Mouse (Mus musculus) right cerebral cortex, postnatal 4 days (tissue): ENCODE data around the gene Ano1.
A peak's percentile ranks its signal among the peaks of the same experiment; 100 is the strongest.

Source experiments
- DNase-seq: peaks from one replicate; pipeline ENCODE4 v3.0.0-alpha.2; 2022

Gene Ano1

DNA sequence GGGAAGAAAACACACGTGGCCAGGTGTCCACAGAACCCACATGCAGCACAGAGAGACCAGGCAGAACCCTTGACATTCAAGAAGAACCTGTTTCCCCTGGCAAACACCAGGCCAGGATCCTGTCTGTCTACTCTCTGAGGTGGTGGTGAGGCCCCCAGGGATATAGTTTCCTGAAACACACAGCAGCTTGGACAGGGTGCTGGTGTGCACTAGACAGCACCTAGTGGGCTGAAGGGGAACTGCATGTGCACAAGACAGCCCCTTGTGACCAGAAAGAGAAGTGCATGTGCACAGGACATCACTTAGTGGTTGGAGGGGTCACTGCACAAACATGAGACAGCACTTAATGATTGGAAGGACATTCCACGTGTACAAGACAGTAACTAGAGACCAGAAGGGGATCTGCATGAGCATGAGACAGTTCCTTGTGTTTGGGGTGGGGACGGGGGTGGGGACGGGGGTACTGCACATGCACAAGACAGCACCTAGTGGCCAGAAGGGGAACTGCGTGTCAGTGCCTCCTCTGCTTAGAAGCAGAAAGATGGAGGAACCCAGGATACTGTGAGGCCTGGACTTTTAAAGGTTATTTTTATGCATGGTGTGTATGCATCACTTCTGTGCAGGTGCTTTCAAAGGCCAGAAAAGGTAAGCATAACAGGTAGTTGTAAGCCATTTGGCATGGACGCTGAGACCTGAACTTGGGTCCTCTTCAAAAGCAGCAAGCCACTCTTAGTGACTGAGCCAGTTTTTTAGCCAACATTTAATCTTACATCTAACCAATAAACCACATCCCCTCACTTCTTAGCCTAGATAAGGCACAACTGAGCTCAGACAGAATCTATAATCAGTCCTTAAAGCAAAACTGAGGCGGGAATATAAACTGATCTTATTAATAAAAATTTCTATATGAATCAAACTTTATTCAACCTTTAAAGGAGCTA lies 54.7 kb downstream of the Ano1 start:
- no peak for DNase-seq

DNA sequence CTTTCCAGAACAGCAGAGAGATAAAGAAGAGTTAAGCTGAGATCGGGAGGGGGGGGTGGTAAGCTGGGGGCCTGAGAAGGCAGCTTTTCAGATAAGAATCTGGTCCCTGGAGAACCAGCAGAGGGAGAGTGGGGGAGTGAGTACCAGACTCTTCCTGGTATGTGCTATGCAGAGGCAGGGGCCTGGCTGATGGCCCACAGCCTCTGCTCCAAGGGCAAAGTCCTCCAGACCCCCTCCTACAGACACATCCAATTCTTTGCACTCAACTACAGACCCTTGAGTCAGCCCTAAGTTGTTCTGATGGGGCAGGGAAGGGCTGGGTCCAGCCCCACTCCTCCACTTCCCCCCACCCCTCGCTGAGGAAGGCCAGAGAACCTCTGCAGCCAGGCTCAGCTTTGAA lies 61.9 kb downstream of the Ano1 start:
- no peak for DNase-seq

DNA sequence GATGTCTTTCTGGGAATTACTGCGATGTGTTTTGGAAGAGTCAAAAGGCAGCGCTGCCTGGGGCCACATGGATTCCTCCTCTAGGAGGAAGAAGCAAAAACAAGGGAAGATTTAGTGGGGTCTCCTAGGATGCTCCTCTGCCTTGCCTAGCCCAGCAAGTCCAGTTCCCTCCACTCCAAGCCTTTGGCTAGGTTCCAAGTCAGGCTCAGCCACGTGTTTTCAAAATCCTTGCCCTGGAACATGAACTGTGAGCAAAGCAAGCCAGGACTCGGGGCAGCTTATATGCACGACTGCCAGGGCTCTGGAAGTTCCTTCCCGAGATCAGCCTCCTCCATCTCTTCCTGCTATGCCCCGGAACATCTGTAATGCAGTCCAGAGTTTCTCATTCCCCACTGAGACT lies 62.6 kb downstream of the Ano1 start:
- no peak for DNase-seq

DNA sequence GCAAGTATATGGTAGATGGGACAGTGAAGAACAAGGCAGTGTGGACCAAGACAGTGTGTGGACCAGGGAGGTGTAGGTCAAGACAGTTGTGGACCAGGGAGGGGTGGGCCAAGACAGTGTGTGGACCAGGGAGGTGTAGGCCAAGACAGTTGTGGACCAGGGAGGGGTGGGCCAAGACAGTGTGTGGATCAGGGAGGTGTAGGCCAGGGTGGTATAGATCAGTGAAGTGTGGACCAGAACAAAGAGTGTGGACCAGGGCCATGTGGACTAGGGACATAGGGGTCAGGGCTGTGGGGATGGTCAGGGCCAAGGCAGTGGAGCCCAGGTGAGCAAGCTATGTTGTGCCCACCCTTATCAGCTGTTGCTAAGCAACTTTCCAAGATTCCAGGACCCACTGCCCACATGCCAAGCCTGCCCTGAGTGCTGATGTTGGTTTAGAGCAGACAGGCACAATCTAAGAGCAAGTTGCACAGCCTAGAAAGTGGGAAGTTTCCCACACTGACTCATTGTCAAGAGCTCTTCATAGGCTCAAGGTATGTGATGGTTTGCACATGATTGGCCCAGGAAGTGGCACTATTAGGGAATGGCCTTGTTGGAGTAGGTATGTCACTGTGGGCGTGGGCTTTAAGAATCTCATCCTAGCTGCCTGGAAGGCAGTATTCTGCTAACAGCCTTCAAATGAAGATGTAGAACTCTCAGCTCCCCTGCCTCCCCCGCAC lies 64.0 kb downstream of the Ano1 start:
- no peak for DNase-seq

DNA sequence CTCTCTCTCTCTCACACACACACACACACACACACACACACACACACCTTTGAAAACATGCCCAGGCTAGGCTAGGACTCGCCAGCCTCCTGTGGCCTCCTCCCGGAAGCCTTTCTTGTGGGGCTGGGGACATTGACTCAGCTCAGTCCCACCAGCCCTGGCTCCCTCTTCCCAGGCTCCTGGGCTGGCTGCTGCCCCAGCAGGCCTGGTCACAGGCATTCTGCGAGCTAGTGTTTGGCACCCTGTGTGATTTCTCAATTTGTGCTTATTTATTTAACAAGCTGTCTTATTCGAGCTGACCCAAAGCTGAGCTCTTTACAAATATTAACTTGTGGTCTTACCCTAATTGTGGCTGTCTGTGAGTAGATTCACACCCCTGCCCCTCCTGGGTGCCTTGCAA lies 66.8 kb downstream of the Ano1 start:
- no peak for DNase-seq

DNA sequence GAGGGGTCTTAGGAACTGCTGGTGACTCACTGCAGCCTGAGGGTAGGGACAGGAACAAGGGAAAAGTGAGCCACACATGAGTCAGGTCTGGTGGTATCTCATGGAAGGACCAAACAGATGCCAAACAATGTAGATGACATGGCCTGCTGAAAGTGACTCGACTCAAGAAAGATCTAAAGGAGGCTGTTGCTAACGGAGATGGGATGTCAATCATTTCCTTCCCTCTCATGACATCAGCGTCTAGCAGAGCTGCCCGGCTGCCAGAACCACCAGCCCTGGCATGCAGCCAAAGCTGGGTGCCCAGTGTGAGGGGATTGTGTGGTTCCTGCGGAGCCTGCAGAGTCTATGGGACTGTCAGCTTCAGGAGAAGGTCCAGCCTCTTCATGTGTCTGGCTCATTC lies 67.3 kb downstream of the Ano1 start:
- peak; percentile 59 for DNase-seq

DNA sequence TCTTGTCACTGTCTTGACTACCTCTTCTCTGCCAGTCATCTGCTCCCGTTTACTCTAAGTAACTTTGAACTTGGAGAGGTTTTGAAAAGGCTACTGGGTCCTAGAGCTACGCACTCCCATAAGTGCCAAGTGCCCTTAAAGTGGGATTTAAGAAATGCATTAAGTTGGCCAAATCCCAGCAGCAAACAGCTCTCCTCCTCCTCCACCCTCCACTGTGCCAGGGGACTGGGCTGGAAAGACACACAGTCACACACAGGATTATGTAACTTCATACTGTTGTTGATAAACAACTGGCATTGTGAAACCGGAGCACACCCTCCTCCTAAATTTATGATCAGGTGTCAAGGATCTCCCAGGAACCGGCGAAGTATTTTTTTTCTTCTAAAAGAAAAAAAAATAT lies 71.7 kb downstream of the Ano1 start:
- no peak for DNase-seq

DNA sequence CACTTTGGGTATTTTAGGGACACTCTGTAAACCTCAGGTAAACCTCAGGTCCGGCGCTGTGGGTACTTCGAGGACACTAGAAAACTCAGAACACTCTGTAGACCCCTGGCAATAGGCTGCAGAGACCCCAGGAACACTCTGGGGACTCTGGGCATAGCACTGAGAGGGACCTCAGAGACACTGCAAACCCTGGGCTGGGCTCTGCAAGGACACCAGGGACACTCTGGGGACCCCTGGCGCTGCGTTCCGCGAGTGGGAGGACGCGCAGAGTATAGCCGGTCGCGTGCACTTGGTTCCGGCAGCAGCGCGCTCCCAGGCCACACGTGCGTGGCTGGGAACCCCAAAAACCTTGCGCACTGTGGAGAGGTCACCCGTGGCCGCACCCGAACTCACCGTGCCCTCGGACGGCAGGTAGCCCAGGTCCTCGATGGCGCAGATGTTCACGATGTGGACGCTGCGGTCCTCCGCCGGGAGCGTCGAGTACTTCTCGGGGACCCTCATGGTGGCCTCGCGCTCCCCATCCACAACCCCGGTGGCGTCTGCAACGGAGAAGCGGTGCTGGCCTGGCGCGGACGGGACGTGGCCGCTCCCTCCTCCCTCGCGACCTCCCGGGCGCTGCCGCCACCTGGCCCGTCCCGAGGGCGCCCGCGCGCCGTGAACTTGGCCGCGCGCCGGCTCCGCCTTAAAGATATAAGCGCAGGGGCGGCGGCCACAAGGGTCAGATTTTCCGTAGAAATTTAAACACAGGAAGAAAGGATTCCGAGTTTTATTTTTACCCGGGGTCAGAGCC lies 73.3 kb downstream of the Ano1 start:
- DNase-seq = no peak

DNA sequence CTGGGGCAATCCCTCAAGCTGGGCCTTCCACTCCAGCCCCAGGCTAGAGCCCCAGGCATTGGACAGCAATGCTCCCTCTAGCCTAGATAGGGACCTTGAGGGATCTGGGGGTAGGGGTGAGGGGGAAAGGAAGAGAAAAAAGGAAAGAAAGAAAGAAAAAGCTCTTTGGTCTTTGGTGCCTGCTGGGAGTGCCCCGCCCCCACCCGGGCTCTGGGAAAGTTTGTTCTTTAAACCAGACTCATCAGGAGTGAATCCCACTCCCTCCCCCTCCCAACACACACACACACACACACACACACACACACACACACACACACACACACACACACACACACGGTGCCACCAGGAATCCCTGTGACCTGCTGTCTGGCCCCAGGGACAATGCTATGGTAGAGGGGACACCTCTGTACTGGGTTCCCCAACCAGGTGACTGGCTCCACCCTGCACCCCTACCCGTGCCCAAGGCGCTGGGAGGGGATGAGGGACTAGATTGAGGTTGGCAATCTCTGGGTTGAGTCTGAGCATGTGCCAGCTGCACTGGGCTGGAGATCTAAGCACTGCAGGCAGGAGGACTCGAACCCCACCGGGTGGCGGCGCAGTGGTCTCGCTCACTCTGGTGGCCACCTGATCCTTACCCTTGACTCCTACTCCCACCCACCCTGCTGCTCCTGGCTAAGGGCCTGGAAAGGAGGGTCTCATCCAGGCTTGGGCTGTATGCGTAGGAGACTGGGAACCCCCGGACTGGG lies 74.3 kb downstream of the Ano1 start:
- DNase-seq = no peak

DNA sequence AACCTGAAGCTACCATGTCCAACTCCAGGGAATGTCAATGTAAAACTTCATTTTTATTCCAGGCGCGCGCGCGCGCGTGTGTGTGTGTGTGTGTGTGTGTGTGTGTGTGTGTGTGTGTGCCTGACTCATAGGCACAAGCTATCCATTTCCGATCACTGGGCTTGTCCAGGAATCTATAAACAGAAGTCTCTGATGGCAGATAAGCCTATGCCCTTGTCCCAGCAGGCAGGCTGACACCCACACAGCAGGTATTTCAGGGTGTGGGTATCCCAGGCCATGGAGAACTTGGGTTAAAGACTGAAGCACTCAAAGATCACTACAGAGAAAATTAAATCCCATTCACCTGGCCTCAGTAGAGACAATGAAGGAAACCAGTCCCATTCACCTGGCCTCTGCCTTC lies 76.1 kb downstream of the Ano1 start:
- DNase-seq = no peak

DNA sequence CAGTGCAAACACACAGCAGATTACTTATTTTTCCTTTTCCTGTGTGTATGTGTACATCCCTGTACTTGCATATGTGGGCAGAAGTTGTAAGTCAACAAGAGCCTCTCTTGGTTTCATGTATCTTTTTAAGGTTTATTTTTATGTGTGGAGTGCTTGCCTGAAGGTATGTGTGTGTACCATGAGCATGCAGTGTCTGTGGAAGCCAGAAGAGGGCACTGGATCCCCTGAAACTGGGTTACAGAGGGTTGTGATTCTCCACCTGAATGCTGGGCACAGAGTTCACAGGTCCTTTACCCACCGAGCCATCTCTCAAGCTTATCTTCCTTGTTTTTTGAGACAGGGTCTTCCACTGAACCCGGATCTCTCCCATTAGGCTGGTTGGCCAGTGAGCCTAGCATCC lies 81.9 kb downstream of the Ano1 start:
- DNase-seq = no peak

DNA sequence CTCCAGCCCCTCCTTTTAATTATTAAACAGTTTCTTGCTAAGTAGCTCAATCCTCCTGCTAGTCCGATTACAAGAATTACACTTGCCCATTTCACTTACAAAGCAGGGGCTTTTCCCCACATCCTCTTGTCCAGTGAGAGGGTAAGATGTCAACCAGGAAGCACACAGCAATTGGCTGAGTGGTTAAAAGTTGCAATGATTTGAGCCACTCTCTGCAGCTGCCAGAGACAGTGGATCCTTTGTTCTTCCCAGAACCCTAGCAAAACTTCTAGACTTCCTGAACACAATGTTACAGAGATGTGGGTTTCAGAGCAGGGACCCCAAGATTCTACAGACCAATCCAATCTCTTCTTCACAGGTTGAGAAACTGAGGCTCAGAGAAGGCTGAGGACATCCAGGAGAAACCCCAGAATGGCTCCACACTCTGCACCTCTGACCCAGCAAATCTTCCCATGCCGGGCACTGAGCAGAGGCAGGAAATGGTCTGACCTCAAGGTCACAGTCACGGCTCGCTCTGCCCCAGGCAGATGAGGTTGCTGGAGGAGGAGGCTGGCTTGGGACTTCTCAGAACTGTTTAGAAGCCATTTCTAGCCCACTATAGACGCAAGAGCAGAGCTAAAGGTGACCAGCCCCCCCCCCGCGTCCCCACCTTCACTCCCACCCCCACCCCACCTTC lies 83.0 kb downstream of the Ano1 start:
- DNase-seq = no peak

DNA sequence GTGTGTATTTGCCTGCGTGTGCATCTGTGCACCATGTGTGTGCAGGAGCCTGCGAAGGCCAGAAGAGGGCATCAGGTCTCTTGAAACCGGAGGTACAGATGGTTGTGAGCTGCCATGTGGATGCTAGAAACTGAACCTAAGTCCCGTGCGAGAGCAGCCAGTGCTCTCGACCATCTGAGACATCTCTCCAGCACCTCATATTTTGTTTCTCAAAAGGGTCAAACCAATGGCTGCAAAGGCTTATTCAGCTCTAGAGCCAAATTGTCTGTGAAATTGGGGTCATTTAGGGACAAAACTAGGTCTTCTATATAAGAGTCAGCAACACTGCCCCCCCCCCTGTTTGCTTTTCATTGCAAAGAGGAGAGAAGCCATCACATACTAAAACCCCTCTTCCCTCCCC lies 84.7 kb downstream of the Ano1 start:
- no peak for DNase-seq

DNA sequence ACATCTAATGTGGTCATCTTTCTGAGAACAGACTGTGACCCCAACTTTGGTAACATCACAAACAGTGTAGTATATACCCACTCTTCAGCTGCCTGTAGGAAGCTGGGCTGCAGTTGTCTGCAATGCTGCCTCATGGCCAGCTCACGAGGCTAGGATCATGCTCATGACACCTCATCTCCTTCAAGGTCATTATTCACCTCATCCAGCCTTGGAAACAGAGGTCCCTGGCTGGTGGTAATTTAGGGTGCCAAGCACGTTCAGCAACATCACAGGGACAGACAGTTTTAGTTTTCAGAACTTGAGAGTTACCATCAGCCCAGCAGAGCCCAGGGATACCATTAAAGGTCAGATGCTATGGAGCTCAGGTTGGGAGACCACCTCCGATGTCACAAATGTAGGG lies 86.2 kb downstream of the Ano1 start:
- no peak for DNase-seq

DNA sequence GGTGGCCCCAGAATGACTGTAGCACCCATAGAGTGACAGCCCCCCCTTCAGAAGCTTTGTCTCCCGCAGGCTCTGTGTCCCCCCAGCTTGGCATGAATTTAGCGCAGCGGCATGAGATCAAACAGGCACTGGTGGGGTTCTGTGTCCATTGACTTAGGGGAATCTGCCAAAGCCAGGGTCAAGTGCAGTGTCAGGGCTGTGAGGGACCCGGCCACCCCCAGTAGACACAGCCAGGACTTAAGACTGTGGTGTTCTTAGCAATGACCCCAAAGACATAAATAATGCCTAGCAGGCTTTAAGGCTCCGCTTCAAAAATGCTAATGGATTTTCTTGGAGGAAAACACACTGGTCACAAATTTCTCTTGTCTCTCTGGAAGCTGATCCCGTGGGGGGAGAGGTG lies 88.2 kb downstream of the Ano1 start:
- DNase-seq = no peak

DNA sequence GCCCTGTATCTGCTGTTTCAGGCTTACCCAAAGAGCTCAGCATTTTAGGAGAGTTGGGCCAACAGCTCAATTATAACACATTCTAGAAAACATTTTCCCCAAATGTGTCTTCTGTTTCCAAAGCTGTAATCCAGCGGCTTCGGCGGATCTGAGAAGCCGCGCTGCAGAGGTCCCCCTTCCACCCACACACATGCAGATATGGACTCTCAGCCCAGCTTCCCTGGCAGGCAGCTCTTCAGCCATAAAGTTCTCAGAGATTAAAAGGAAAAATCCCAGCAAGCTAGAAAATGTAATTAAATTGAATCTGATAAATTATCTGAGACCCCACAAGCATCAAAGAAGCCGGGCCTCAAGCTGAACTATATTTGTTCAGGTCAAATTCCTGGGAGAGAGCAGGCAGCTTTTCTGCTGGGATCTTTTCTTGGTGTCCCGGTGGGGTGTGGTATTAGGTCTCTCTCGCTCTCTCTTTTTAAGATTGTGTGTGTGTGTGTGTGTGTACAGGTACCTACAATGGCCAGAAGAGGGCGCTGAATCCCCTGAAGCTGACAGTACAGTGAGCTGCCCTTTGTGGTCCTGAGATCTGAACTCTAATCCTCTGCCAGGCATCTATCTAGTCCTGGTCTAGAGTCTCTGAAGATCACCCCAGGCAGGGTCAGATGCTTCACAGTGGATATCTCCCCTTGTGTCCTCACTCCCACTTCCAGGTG lies 95.4 kb downstream of the Ano1 start:
- DNase-seq = no peak

DNA sequence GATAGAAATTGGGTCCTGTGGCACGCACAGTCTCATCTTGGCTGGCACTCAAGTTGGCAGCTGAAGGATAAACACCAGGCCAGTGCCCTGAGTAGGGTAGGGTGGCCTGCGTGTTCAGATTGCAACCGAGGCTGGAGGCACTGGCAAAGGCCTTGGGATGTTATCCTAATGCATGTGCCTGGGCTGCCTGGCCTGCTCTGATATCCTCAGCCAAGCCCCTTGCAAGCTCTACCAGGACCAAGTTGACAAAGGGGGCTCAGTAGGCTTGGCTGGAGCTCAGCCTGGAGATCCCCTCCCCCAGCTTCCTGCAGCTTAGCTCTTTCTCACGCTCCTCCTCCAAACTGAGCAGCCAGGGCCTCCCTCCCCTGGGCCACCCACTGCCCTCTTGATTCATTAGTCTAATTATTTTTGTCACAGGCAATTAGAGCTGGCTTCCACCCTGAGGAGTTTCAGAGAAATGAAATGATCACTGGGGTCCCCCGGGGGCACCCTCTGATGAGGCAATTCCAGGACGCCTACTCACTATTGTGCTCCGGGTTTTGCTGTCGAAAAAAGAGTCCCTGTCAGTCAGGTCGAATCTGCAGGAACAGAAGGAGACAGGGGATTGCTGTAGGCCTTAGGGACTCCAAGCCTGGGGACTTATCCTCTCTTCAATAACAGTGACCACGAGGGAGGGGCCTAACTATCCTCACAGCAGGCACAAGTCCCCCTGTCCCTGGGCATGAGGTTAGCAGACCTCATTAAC lies 97.9 kb downstream of the Ano1 start:
- peak; percentile 67 for DNase-seq

DNA sequence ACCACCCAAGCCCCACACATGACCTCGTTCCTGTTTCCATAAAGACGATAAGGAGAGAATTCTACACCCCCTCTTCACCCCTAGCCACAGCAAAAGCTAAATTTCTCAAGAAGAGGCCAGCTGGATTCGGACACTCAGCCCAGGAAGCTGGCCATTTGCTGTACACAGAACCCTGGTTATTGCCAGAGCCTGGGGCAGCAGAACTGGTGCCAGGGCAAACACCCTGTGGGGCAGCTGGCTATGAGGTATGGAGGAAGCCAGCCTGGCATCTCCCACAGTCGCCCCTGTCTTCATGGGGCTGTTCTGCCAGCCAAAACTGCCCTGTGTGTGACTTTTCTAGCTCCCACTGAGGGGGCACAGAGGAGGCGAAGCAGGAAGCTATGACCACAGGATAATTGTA lies 104.2 kb downstream of the Ano1 start:
- no peak for DNase-seq

DNA sequence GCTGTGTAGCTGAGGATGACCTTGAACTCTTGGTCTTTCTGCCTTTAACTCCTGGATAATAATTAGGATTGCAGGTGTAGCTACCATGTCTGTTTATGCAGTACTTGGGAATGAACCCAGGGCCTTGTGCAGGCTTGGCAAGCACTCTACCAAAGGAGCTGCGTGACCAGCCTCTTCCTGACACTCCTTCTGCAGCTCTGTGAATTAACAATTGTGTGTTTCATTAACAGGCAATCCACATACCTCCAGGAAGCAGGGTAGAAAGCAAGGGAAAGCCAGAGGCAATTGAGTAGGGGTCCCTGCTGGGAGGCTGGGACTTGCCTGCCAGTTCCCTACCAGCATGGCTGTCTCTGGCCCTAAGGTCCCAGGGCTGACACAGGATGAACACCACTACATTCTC lies 111.0 kb downstream of the Ano1 start:
- no peak for DNase-seq

DNA sequence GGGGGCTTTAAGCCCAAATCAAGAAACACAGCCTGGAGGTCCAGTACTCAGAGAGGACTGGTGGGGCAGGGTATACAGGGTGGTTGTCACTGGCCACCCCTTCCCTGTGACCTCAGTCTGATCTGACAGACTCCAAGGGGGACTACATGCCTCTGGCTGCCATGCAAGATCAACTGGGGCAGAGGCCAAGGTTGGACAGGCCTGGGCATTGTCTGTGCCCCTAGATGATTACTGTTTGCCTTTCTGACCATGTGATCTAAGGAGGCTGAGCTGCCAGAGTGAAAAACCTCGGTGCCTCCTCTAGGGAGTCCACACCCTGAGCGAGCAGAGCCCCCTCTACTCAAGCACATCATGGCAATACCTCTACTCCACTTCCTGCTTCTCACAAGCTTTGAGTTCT lies 115.8 kb downstream of the Ano1 start:
- no peak for DNase-seq

DNA sequence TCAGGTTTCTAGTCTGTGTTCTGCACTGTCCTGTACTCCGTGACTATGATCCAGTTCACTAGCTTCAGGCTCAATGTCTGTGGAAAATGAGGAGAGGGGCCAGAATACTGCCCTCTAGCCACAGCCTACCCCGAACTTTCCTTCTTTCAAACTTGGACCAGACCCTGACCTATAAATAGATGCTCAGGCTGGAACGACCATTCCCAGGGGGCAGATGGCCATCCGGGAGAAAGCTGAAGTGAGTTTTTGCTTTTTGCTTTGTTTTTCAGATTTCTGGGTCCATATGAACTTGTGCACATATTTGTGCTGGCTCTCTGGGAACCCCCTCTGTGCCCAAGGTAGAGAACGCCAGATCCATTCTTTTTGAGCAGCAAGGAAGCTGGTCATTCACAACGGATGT lies 116.9 kb downstream of the Ano1 start:
- no peak for DNase-seq
